Mouse (Mus musculus): Measurements from ENCODE around the gene Agbl5. TPM values are rescaled to one million over a fixed set of nuclear protein-coding genes. Genes with fewer than 3 reads are reported as not detected.

Gene Agbl5
- polyA plus RNA-seq, 1 experiment from 2014 or later, result 18.9 TPM

- Histone ChIP-seq H3K27me3 (replicated peaks; ENCODE audit: control insufficient read depth, insufficient read depth, low read length) (no peaks in the 10 kb centered on the region), H3K9ac (ENCODE audit: low read length) (peak overlapping the region; percentile 29; the same call in 1 of the 2 replicates), H3K4me3 (ENCODE audit: low read depth, low read length) (no peak overlapping the region), H3K36me3 (ENCODE audit: control insufficient read depth, insufficient read depth, low read length) (no peaks in the 10 kb centered on the region), H3K4me2 (ENCODE audit: low read length) (0 out of 2 replicates have a peak overlapping the region, but pooled peaks have one; percentile 3), H3K4me1 (ENCODE audit: control insufficient read depth, insufficient read depth, low read length) (peaks cover 13% of the 10 kb centered on the region), H3K27ac (ENCODE audit: low read depth, low read length) (no peak overlapping the region), H3K9me3 (replicated peaks; ENCODE audit: control insufficient read depth, low read length) (no peaks in the 10 kb centered on the region)
- DNase-seq (ENCODE audit: low spot score), result no peak
- 84% methylated on average over 6 of the region's 6 CpGs for WGBS
- ATAC-seq, result no peak
These were observed 26.4 kb downstream of the Agbl5 start for GRCm38 (mm10) chr5:30914849-30915248.

DNA sequence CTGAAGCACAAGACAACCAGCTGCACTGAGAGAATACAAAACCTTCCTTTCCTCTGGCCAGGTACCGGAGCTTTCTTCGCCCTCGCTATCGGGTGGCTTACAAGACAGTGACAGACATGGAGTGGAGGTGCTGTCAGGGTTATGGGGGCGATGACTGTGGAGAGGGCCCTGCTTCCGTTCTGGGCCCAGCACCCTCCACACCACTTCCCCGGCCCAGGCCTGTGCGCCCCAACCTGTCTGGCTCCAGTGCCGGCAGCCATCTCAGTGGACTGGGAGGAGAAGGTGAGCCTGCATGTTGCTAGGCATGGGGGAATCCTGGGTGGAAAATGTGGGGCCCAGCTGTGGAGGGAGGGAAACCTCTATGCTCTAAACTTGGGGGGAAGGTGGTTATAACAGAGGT, 27.0 kb downstream of the Agbl5 start:
- peak overlapping the region; percentile 12; the same call in 1 of the 2 replicates for H3K4me2 ChIP-seq (ENCODE audit: low read length)
- no peaks in the 10 kb centered on the region for H3K9me3 ChIP-seq (replicated peaks; ENCODE audit: control insufficient read depth, low read length)
- 75% methylated on average over 9 of the region's 9 CpGs for WGBS
- H3K27me3 ChIP-seq (replicated peaks; ENCODE audit: control insufficient read depth, insufficient read depth, low read length), result no peaks in the 10 kb centered on the region
- ATAC-seq (peak; percentile 35), DNase-seq (ENCODE audit: low spot score) (no peak)
- peaks cover 14% of the 10 kb centered on the region for H3K4me1 ChIP-seq (ENCODE audit: control insufficient read depth, insufficient read depth, low read length)
- no peaks in the 10 kb centered on the region for H3K36me3 ChIP-seq (ENCODE audit: control insufficient read depth, insufficient read depth, low read length)
- H3K27ac ChIP-seq (ENCODE audit: low read depth, low read length), result 0 out of 2 replicates have a peak overlapping the region, but pooled peaks have one; percentile 2
- H3K4me3 ChIP-seq (ENCODE audit: low read depth, low read length), result no peak overlapping the region
- no peak overlapping the region for H3K9ac ChIP-seq (ENCODE audit: low read length)

- no peak overlapping the region for H3K9ac ChIP-seq (ENCODE audit: low read length)
- under 1% methylated on average over 7 of the region's 7 CpGs for WGBS
These were observed 27.5 kb downstream of the Agbl5 start for GRCm38 (mm10) chr5:30915974-30916433.

DNA sequence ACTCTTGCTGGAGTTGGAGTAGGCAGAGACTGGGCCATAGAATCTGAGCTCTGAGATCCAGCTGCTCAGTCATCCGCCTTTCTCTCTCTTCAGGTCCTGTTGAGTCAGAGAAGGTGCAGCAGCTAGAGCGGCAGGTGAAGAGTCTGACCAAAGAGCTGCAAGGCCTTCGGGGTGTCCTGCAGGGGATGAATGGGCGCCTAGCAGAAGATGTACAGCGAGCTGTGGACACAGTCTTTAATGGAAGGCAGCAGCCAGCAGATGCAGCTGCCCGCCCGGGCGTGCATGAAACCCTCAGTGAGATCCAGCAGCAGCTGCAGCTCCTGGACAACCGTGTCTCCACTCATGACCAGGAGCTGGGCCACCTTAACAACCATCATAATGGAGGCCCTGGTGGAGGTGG, 28.3 kb downstream of the Agbl5 start:
- H3K27ac ChIP-seq (ENCODE audit: low read depth, low read length), result no peak overlapping the region; the same call in 1 of the 2 replicates
- DNase-seq (ENCODE audit: low spot score) (no peak), ATAC-seq (no peak)
- no peaks in the 10 kb centered on the region for H3K27me3 ChIP-seq (replicated peaks; ENCODE audit: control insufficient read depth, insufficient read depth, low read length)
- no peaks in the 10 kb centered on the region for H3K9me3 ChIP-seq (replicated peaks; ENCODE audit: control insufficient read depth, low read length)
- no peaks in the 10 kb centered on the region for H3K36me3 ChIP-seq (ENCODE audit: control insufficient read depth, insufficient read depth, low read length)
- no peak overlapping the region for H3K4me3 ChIP-seq (ENCODE audit: low read depth, low read length)
- H3K9ac ChIP-seq (ENCODE audit: low read length), result no peak overlapping the region
- 92% methylated on average over 9 of the region's 9 CpGs for WGBS
- H3K4me2 ChIP-seq (ENCODE audit: low read length), result no peak overlapping the region
- H3K4me1 ChIP-seq (ENCODE audit: control insufficient read depth, insufficient read depth, low read length), result peaks cover 20% of the 10 kb centered on the region

More at GRCm38 (mm10) chr5:30915974-30916433, 27.5 kb downstream of the Agbl5 start:
- ATAC-seq (peak; percentile 92), DNase-seq (ENCODE audit: low spot score) (peak; percentile 99)
- Histone ChIP-seq H3K27ac (ENCODE audit: low read depth, low read length) (0 out of 2 replicates have a peak overlapping the region, but pooled peaks have one; percentile 11), H3K4me1 (ENCODE audit: control insufficient read depth, insufficient read depth, low read length) (peaks cover 17% of the 10 kb centered on the region), H3K9me3 (replicated peaks; ENCODE audit: control insufficient read depth, low read length) (no peaks in the 10 kb centered on the region), H3K4me3 (ENCODE audit: low read depth, low read length) (no peak overlapping the region), H3K36me3 (ENCODE audit: control insufficient read depth, insufficient read depth, low read length) (no peaks in the 10 kb centered on the region), H3K27me3 (replicated peaks; ENCODE audit: control insufficient read depth, insufficient read depth, low read length) (no peaks in the 10 kb centered on the region), H3K4me2 (ENCODE audit: low read length) (peak overlapping the region; percentile 31; the same call in 1 of the 2 replicates)

DNA sequence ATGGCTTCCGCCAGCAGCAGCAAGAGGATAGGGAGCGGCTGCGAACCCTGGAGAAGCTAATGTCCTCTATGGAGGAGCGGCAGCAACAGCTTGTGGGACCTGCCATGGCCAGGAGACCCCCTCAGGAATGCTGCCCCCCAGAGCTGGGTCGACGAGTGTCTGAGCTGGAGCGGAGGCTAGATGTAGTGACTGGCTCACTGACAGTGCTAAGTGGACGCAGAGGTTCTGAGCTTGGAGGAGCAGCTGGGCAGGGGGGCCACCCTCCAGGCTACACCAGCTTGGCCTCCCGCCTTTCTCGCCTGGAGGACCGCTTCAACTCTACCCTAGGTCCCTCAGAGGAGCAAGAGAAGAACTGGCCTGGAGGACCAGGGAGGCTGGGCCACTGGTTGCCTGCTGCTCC, 28.9 kb downstream of the Agbl5 start:
- Histone ChIP-seq H3K27ac (ENCODE audit: low read depth, low read length) (no peak overlapping the region), H3K27me3 (replicated peaks; ENCODE audit: control insufficient read depth, insufficient read depth, low read length) (no peaks in the 10 kb centered on the region), H3K9ac (ENCODE audit: low read length) (no peak overlapping the region), H3K4me2 (ENCODE audit: low read length) (no peak overlapping the region), H3K4me1 (ENCODE audit: control insufficient read depth, insufficient read depth, low read length) (peaks cover 23% of the 10 kb centered on the region), H3K36me3 (ENCODE audit: control insufficient read depth, insufficient read depth, low read length) (no peaks in the 10 kb centered on the region), H3K4me3 (ENCODE audit: low read depth, low read length) (no peak overlapping the region), H3K9me3 (replicated peaks; ENCODE audit: control insufficient read depth, low read length) (no peaks in the 10 kb centered on the region)
- WGBS, result 89% methylated on average over 11 of the region's 11 CpGs
- ATAC-seq (no peak), DNase-seq (ENCODE audit: low spot score) (no peak)

GRCm38 (mm10) chr5:30917891-30918670, 29.6 kb downstream of the Agbl5 start:
- Histone ChIP-seq H3K27ac (ENCODE audit: low read depth, low read length) (no peak overlapping the region), H3K36me3 (ENCODE audit: control insufficient read depth, insufficient read depth, low read length) (no peaks in the 10 kb centered on the region), H3K4me2 (ENCODE audit: low read length) (no peak overlapping the region), H3K9ac (ENCODE audit: low read length) (peak overlapping the region; percentile 8; the same call in 1 of the 2 replicates), H3K4me1 (ENCODE audit: control insufficient read depth, insufficient read depth, low read length) (peaks cover 16% of the 10 kb centered on the region), H3K9me3 (replicated peaks; ENCODE audit: control insufficient read depth, low read length) (no peaks in the 10 kb centered on the region), H3K27me3 (replicated peaks; ENCODE audit: control insufficient read depth, insufficient read depth, low read length) (no peaks in the 10 kb centered on the region), H3K4me3 (ENCODE audit: low read depth, low read length) (no peak overlapping the region)
- WGBS, result 84% methylated on average over 31 of the region's 31 CpGs
- DNase-seq (ENCODE audit: low spot score), result no peak
- no peak for ATAC-seq

DNA sequence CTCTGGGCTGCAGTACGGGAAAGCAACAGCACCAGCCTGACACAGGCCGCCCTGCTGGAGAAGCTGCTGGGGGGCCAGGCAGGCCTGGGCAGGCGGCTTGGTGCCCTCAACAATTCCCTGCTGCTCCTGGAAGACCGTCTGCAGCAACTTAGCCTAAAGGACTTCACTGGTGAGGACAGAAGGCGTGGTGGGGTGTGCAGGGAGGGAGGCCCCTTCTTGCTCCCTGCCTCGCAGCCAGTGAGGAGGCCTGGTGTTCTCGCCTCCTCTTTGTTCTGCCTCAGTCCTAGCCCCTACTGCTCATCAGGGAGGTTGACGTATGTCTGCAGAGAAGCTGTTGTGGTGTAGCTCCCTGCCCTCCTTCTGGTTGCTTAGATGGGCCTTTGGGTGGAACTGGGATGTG, 30.2 kb downstream of the Agbl5 start:
- 80% methylated on average over 8 of the region's 8 CpGs for WGBS
- no peaks in the 10 kb centered on the region for H3K36me3 ChIP-seq (ENCODE audit: control insufficient read depth, insufficient read depth, low read length)

DNA sequence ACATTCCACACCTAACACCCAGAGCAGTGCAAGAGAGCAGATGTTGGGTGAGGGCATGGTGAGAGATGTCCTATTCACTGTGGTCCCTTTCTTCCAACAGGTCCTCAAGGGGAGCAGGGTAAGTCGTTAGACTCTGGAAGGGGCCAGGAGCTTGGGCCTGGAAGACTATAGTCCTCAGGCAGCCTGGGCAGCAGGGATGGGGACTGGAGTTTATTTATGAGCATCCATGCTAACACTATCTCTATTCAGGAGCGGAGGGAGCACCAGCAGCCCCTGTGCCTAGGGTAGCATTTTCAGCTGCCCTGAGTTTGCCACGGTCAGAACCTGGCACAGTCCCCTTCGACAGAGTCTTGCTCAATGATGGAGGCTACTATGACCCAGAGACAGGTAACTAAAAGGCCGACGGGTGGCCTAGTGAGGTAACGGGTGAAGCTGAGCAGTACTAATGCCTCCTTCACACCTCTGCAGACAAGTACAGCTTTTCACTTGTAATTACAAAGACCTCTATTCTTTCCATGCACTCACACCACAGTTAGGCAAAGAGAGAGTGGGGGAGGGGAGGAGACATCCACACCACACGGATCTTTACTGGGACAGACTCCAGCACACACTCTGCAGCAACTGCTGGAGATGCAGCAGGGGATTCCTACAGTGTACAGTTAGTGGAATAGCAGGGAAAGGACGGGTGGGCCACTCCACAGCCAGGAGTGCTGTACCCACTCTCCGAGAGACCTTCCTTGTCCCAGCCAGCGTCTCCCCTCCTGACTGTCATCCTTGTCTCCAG, 31.5 kb downstream of the Agbl5 start:
- DNase-seq (ENCODE audit: low spot score), result no peak
- no peak overlapping the region for H3K27ac ChIP-seq (ENCODE audit: low read depth, low read length)
- ATAC-seq, result no peak
- WGBS, result 52% methylated on average over 11 of the region's 11 CpGs
- no peaks in the 10 kb centered on the region for H3K9me3 ChIP-seq (replicated peaks; ENCODE audit: control insufficient read depth, low read length)
- peaks cover 15% of the 10 kb centered on the region; the same call in 1 of the 2 replicates for H3K4me1 ChIP-seq (ENCODE audit: control insufficient read depth, insufficient read depth, low read length)
- no peak overlapping the region for H3K4me2 ChIP-seq (ENCODE audit: low read length)
- H3K27me3 ChIP-seq (replicated peaks; ENCODE audit: control insufficient read depth, insufficient read depth, low read length), result no peaks in the 10 kb centered on the region
- H3K4me3 ChIP-seq (ENCODE audit: low read depth, low read length), result no peak overlapping the region
- no peaks in the 10 kb centered on the region for H3K36me3 ChIP-seq (ENCODE audit: control insufficient read depth, insufficient read depth, low read length)
- no peak overlapping the region for H3K9ac ChIP-seq (ENCODE audit: low read length)

More for the DNA sequence above, 30.2 kb downstream of the Agbl5 start:
- no peak overlapping the region for H3K27ac ChIP-seq (ENCODE audit: low read depth, low read length)
- H3K4me2 ChIP-seq (ENCODE audit: low read length), result no peak overlapping the region
- no peaks in the 10 kb centered on the region for H3K9me3 ChIP-seq (replicated peaks; ENCODE audit: control insufficient read depth, low read length)
- ATAC-seq (no peak), DNase-seq (ENCODE audit: low spot score) (no peak)
- peaks cover 15% of the 10 kb centered on the region; the same call in 1 of the 2 replicates for H3K4me1 ChIP-seq (ENCODE audit: control insufficient read depth, insufficient read depth, low read length)
- no peak overlapping the region for H3K9ac ChIP-seq (ENCODE audit: low read length)
- H3K27me3 ChIP-seq (replicated peaks; ENCODE audit: control insufficient read depth, insufficient read depth, low read length), result no peaks in the 10 kb centered on the region
- no peak overlapping the region for H3K4me3 ChIP-seq (ENCODE audit: low read depth, low read length)
